Mouse (Mus musculus) adrenal gland, adult (tissue): ENCODE data around the gene Zbtb22.
"Not testable (repeated sequence)": the region's sequence is repeated elsewhere in the genome, so short reads cannot be mapped to it uniquely, and the experiment has no call there.

Experiments used
- DNase-seq, 2 experiments: peaks; one replicate each; pipeline ENCODE4 v3.0.0; 2022 to 2023; ENCODE audit warnings: low spot score in 1 of 2; ENCODE audit not compliant: inconsistent age in 2 of 2

Zbtb22 gene

DNA sequence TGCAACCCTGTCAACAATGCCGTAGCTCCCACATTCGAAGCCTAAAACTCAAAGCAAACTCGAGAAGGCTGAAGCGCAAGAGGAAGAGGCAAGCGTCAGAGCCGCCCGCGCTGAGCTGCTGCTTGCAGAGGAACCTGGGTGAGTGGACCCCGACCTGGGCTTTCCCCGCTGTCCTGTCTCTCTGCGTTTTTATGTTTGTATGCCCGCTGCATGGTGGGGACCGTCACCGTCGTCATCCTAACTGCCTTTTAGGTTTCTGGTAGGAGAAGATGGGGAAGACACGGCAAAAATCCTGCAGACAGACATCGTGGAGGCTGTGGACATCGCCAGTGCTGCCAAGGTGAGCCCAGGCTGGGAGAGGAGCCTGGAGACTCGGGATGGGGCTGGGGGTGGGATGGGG, 25.7 kb downstream of the Zbtb22 start:
- DNase-seq: no peak

GRCm38 (mm10) chr17:33943454-33943853, 27.8 kb downstream of the Zbtb22 start:
- DNase-seq: no peak

DNA sequence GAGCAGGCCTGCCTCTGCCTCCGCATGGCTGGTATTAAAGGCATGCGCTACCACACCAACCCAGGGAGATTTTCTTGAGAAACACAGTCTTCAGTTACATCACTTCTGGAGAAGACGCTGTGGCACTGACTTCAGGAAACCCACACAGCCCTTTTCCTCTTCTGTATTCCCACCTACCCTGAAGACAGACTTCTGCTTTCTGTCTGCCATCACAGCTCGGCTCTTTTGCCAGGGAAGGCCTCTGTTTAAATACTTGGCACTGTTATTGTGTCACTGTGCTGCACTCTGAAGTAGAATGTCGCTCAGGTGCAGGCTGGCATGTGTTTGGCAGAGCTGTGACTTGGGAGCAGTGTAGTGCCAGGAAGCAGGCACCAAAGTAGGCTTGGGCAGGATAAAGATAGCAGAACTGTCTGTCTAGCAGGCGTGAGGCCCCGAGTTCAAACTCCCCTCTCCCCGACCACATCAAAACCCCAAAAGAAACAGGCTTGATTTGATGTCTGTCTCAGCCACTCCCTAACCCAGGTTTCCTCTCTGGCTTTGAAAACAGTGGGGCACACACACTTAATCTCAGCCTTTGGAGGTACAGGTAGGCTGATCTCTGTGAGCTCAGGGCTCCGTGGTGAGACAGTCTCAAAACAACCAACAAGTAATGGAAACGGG, 31.9 kb downstream of the Zbtb22 start:
- DNase-seq: no peak

DNA sequence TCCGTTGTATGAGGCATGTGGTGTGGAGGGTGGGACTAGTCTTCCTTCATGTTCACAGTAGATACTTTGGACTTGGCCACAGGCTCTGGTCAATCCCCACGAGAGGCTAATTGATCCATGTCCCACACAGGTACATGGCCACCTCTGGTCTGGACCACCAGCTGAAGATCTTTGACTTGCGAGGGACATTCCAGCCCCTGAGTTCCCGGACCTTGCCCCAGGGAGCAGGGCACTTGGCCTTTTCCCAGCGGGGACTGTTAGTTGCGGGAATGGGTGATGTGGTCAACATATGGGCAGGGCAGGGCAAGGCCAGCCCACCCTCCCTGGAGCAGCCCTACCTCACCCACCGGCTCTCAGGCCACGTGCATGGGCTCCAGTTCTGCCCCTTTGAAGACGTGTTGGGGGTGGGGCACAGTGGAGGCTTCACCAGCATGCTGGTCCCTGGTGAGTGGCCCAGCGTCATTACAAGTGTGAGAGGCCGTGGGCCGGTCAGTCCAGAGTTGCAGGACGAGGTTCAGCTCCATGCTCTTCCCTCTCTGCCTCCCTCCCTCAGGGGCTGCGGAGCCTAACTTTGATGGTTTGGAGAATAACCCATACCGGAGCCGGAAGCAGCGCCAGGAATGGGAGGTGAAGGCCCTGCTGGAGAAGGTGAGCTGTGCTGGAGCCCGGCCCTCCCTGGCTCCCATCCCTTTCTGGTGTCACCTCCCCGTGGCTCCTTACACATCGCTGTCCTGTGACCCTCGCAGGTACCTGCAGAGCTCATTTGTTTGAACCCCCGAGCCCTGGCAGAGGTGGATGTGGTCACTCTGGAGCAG, 32.6 kb downstream of the Zbtb22 start:
- peak in 1 of 2 experiments; percentile 24 for DNase-seq

DNA sequence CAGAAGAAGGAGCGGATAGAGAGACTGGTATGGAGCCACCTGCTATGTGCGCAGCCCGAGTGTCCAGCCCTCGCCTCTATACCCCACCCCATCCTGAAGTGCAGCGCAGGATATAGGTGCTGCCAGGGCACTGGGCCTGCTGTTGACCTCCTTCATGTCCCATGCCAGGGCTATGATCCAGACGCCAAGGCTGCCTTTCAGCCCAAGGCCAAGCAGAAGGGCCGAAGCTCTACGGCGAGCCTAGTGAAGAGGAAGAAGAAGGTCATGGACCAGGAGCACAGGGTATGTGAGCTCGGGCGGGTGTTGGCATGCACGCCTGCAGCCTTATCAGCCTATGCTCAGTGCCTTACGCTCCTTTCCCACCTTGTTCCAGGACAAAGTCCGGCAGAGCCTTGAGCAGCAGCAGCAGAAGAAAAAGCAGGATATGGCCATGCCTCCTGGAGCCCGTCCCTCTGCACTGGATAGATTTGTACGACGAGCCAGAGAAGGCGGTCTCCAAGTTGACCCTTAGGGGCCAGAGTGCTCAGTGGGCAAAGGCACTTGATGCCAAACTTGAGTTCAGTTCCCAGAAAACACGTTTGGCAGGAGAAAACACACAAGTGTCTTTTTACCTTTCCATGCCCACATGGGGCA, 33.3 kb downstream of the Zbtb22 start:
- peak; percentile 68 to 82 for DNase-seq

DNA sequence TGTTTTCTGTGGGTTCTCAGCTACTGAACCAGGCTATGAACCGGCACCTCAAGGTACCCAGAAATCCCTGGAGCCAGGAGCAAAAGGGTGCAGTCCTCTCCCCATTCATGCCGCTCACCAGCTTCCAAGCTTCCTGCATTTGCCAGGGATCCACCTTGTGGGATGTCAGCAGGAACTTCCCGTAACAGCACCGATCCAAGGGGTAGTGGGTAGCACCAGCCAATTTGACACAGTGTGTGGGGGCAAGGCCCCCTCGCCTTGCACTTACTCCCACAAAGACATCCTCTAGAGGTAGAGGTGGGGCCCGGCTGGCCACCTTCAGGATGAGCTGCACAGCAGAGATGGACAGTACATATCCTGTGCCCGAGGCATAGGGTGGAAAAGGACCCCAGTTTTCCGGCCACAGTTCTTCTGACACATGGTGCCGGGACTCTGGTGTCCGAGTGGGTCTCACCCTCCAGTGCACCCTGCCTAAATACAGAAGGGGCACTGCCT, 34.5 kb downstream of the Zbtb22 start:
- peak; percentile 25 to 63 for DNase-seq

DNA sequence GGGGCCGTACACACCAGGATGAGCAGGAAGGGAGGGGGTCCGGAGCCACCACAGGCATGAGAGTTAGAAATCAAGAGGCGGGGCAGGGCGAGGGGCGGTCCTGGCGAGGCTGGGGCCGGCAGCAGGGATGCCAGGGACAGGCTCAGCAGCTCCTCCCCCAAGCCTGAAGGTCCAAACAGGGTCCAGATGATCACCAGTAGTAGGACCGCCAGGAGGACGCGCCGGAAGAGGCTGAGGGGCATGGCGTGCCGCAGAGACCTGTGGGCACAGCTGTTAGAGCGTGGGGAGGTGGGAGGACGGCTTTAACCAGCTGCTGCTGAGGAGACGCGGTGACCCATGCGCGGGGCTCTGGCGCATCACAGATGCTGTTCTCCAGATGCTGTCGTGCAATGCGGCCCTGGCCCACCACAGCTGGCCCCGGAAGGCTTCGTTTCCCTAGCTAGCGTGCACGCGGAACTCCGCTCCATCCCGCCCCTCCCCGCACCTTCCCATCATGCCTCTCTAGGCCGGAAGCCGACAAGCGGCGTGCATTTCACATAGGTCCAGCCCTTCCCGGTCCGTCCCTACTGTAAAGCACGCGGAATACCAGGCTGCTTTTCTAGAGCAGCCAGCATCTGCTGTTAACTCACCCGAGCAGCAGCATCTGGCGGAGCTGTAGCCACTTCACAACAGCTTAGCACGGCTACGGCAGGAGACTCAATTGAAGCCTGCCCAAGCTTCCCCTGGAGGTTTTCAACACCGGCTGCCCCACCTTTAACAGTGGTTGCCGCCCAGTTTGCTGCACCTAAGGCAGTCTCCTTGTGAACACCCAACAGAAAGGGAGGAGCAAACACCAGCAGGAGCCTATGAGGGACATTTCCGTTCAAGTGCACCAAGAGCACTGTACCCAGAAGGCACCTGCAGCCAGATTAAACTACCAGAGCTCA, 35.6 kb downstream of the Zbtb22 start, which contains the start of gene B3galt4:
B3galt4 (minus strand) TSS at position 468 of the 926 bp plus-strand sequence.
- peak; percentile 90 to 93 for DNase-seq

- not testable (repeated sequence) for DNase-seq
These were observed 36.3 kb downstream of the Zbtb22 start for GRCm38 (mm10) chr17:33952015-33952414.

GRCm38 (mm10) chr17:33952879-33953278, 37.2 kb downstream of the Zbtb22 start:
- DNase-seq: no peak

DNA sequence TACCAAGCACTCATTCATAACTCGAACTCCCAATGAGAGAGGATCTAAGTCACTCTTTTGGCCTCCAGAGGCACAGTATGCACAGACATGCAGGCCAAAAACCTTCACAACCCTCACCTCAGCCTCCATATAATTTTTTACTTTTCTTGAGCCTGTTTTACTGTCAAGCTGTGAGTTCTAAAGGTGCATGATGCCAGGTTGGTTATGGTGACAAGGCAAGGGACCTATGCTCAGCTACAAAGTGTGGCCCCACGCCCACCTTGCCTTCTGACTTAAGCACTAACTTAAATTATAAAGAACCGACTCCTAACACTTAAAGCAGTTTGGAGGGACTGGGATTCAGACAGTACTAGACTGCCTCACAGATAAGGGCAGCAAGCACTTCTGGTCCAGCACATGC, 37.6 kb downstream of the Zbtb22 start:
- DNase-seq: peak in 1 of 2 experiments; percentile 24

GRCm38 (mm10) chr17:33953961-33954565, 38.4 kb downstream of the Zbtb22 start:
- peak in 1 of 2 experiments; percentile 35 for DNase-seq

DNA sequence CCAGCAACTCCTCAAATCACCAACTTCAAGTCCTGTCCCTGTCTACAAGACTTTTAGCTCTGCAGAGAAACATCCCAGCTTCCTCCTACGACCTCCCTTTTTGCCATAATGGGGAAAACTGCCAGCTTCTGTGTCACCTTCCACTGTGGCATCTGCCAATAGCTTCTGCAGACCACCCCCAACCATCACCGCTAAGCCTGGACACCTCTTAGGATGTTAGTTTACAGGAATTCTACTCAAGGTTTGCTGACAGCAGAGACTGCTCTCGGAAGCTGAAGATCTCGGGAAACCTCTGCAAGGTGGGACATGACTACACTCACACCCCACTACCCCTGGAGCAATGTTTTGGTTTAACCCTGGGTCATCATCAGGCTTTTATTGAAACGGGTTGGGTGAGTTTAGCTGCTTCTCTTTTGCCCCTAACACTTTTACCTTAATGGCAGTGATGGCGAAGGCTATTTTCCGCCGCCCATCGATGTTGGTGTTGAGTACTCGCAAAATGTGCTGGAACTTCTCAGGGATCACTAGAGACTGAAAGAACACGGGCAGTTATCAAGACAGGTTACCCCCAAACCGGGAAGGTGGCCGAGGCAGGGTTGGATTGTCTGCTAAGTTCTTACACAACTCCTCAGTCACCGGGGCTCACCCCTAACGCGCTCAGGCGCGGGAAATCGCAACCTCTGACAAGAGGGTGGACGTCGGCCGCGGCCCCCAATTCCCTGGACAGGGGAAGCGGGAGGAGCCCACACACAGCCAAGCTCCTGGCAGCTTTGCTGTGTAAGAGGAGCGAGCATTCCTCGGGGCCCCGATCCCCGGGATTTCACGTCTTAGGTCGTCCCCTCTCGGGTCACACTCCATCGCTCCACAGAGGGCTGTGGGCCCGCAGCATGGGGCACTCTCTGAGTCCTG, 39.2 kb downstream of the Zbtb22 start:
- peak in 1 of 2 experiments; percentile 36 for DNase-seq

DNA sequence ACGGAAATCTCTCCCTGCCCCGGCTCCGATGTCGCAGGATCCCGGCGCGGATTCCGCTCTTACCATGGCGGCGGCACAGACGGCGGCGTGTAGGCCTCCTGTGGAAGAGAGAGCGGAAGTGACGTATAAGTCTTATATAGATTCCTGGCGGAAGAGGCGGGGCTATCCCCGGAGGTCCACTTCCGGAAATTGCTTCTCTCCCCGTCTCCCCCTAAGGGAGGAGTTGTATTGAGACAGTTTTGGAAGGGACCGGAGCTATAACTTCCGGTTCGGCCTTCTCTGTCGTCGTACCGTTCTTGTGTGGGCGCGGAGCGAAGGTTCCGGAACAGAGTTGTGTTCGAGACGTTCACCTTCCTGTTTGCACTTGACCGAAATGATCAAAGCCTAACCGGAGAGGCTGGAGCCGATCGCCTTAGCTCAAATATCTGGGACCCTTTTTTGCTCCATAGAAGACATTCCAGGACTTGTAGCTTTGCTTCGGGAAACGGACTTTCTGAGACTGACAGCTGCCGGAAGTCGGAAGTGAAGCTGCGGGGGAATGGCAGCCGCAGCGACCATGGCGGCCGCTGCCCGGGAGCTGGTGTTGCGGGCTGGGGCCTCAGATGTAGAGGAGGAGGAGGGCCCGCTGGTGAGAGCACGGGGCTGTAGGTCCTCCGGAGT, 40.0 kb downstream of the Zbtb22 start, which contains the start of the genes Vps52 and Rps18:
Vps52 (plus strand) TSS at position 258 of the 660 bp plus-strand sequence.
Rps18 (minus strand) TSS at position 447 of the 660 bp plus-strand sequence.
- peak; percentile 97 to 99 for DNase-seq

GRCm38 (mm10) chr17:33956336-33956735, 40.6 kb downstream of the Zbtb22 start:
- no peak for DNase-seq

DNA sequence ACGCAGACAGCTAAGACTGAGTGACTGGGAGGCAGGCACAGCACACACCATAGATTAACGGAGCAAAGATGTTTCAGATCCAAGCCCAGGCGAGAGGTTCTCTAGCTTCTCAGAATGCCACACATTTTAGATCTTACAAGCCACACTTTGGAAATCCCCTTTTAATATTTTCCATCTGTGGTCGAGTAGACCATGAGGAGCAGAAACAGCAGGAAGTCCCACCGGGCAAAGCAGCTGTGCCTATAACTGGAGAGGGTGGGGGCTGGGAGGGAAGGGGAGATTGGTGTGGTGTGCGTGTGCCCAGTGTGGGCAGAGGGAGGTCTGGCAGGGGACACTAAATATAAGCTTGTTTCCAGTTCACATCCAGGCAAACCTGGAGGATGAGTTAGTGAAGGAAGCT, 41.8 kb downstream of the Zbtb22 start:
- DNase-seq: peak in 1 of 2 experiments; percentile 22

- DNase-seq: peak in 1 of 2 experiments; percentile 31
These were observed 42.7 kb downstream of the Zbtb22 start for GRCm38 (mm10) chr17:33958451-33958850.

DNA sequence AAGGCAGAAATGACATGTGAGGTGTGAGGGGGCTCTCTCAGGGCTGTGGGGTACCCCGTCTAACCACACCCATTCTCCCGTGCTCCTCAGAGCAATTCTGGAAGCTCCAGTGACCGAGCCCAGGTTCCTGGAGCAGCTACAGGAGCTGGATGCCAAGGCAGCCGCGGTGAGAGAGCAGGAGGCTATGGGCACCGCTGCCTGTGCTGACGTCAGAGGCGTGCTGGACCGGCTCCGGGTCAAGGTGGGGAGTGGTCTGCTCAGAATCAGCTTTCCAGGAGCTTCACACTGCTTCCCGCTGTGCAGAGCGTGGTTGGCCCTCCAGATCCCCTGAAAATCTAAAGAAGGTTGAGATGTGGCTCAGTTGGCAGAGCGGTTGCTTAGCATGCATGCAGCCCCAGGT, 43.4 kb downstream of the Zbtb22 start:
- DNase-seq: peak in 1 of 2 experiments; percentile 25

GRCm38 (mm10) chr17:33959948-33960347, 44.2 kb downstream of the Zbtb22 start:
- peak in 1 of 2 experiments; percentile 20 for DNase-seq
